Mouse (Mus musculus) forebrain, embryonic 14.5 days (tissue): ENCODE results near the gene 4930524B15Rik. TPM values are rescaled to one million over a fixed set of nuclear protein-coding genes. Genes with fewer than 3 reads are reported as not detected.
A peak's percentile ranks its signal among the peaks of the same experiment; 100 is the strongest.
"Not testable (repeated sequence)": the region's sequence is repeated elsewhere in the genome, so short reads cannot be mapped to it uniquely, and the experiment has no call there.

Experiments
- ATAC-seq: fragments of 200-750 bp; cut with Nextera tagmentation; 2 replicates; pipeline ENCODE4 v1.8.0; 2017; ENCODE audit warnings: mild to moderate bottlenecking, moderate library complexity
- DNase-seq: peaks from one replicate; pipeline ENCODE4 v3.0.0-alpha.2; 2015; ENCODE audit warnings: low spot score
- H3K27ac ChIP-seq: fragments of 300-500 bp; sonication (generic); 2 replicates; pipeline ENCODE4 v1.5.1; 2014; ENCODE audit warnings: low read depth, mild to moderate bottlenecking, control low read depth, low read length, moderate library complexity
- H3K27me3 ChIP-seq: fragments of 300-500 bp; sonication (generic); replicated peaks from 2 replicates; pipeline ENCODE4 v1.6.1; 2014; ENCODE audit warnings: low read length, control low read depth, mixed read lengths; ENCODE audit not compliant: control insufficient read depth, insufficient read depth
- H3K36me3 ChIP-seq: fragments of 300-500 bp; sonication (generic); 2 replicates; pipeline ENCODE4 v1.6.1; 2014; ENCODE audit warnings: low read length, control low read depth; ENCODE audit not compliant: control insufficient read depth, insufficient read depth
- H3K4me1 ChIP-seq: fragments of 300-500 bp; sonication (generic); 2 replicates; pipeline ENCODE4 v1.6.1; 2014; ENCODE audit warnings: antibody characterized with exemption, low read length, control low read depth; ENCODE audit not compliant: control insufficient read depth, insufficient read depth
- H3K4me2 ChIP-seq: fragments of 300-500 bp; sonication (generic); 2 replicates; pipeline ENCODE4 v1.6.1; 2014; ENCODE audit warnings: mild to moderate bottlenecking, control low read depth, low read length
- H3K4me3 ChIP-seq: fragments of 300-500 bp; sonication (generic); 2 replicates; pipeline ENCODE4 v1.5.1; 2014; ENCODE audit warnings: low read depth, low read length, control low read depth
- H3K9ac ChIP-seq: fragments of 300-500 bp; sonication (generic); 2 replicates; pipeline ENCODE4 v1.6.1; 2014; ENCODE audit warnings: mild to moderate bottlenecking, low read length, control low read depth, moderate library complexity
- H3K9me3 ChIP-seq: fragments of 300-500 bp; sonication (generic); replicated peaks from 2 replicates; pipeline ENCODE4 v1.6.1; 2016; ENCODE audit warnings: low read length, control low read depth, mixed read lengths; ENCODE audit not compliant: control insufficient read depth
- WGBS: fragments of 180-500 bp; shearing (Covaris S2); extraction: QIAGEN DNeasy Blood & Tissue Kit; methylation state at CpG from one replicate; pipeline ENCODE4 v1.1.7; 2014; 5-methylcytosine and 5-hydroxymethylcytosine counted together
- polyA plus RNA-seq: library from polyadenylated mRNA; unstranded; fragments of >200 nt; fragmentation: Nextera tagmentation; extraction: Ambion mirVana; gene quantifications from 2 replicates; pipeline ENCODE4 v1.2.1, GENCODE M21; 2014

Gene 4930524B15Rik
- polyA plus RNA-seq, 1 experiment from 2014 or later, result 0.25 TPM

GRCm38 (mm10) chr11:32008049-32008448 is 42.7 kb downstream of the 4930524B15Rik start:
- not testable (repeated sequence) for H3K9ac ChIP-seq, H3K27ac ChIP-seq, H3K4me2 ChIP-seq, ATAC-seq, H3K4me3 ChIP-seq, H3K27me3 ChIP-seq, DNase-seq
- H3K36me3 ChIP-seq, result peaks cover 55% of the 10 kb centered on the region
- peaks cover 10% of the 10 kb centered on the region for H3K9me3 ChIP-seq
- 93% methylated on average over 3 of the region's 3 CpGs for WGBS
- H3K4me1 ChIP-seq, result peaks cover 45% of the 10 kb centered on the region

GRCm38 (mm10) chr11:32008852-32009251 is 43.5 kb downstream of the 4930524B15Rik start:
- H3K36me3 ChIP-seq, result peaks cover 48% of the 10 kb centered on the region
- H3K4me2 ChIP-seq, result peak overlapping the region; percentile 41
- H3K4me1 ChIP-seq, result peaks cover 37% of the 10 kb centered on the region
- H3K4me3 ChIP-seq, result 0 out of 2 replicates have a peak overlapping the region, but pooled peaks have one; percentile 8
- WGBS, result 78% methylated on average over 3 of the region's 3 CpGs
- no peaks in the 10 kb centered on the region for H3K27me3 ChIP-seq
- no peak for DNase-seq
- H3K27ac ChIP-seq, result peak overlapping the region; percentile 91; the same call in 1 of the 2 replicates
- H3K9ac ChIP-seq, result 0 out of 2 replicates have a peak overlapping the region, but pooled peaks have one; percentile 10
- ATAC-seq, result no peak
- H3K9me3 ChIP-seq, result peaks cover 10% of the 10 kb centered on the region

GRCm38 (mm10) chr11:32009961-32010662 is 44.7 kb downstream of the 4930524B15Rik start:
- H3K9ac ChIP-seq, result peak overlapping the region; percentile 13; the same call in 1 of the 2 replicates
- H3K4me2 ChIP-seq, result peak overlapping the region; percentile 41
- peaks cover 36% of the 10 kb centered on the region for H3K4me1 ChIP-seq
- H3K27me3 ChIP-seq, result no peaks in the 10 kb centered on the region
- peak overlapping the region; percentile 91 for H3K27ac ChIP-seq
- H3K4me3 ChIP-seq, result peak overlapping the region; percentile 10; the same call in 1 of the 2 replicates
- peak; percentile 75 for ATAC-seq
- peaks cover 39% of the 10 kb centered on the region for H3K36me3 ChIP-seq
- peak; percentile 81 for DNase-seq
- peaks cover 10% of the 10 kb centered on the region for H3K9me3 ChIP-seq
- WGBS, result 4% methylated on average over 13 of the region's 13 CpGs

GRCm38 (mm10) chr11:32010663-32010970 is 45.2 kb downstream of the 4930524B15Rik start:
- DNase-seq (no peak), ATAC-seq (peak; percentile 49)
- Histone ChIP-seq H3K4me2 (peak overlapping the region; percentile 41), H3K4me3 (no peak overlapping the region), H3K9ac (no peak overlapping the region), H3K4me1 (peaks cover 36% of the 10 kb centered on the region), H3K9me3 (peaks cover 10% of the 10 kb centered on the region), H3K27ac (peak overlapping the region; percentile 91; the same call in 1 of the 2 replicates), H3K27me3 (no peaks in the 10 kb centered on the region), H3K36me3 (peaks cover 34% of the 10 kb centered on the region)
- WGBS, result 39% methylated on average over 5 of the region's 5 CpGs

- peak overlapping the region; percentile 7; the same call in 1 of the 2 replicates for H3K4me2 ChIP-seq
- peaks cover 4% of the 10 kb centered on the region; the same call in 1 of the 2 replicates for H3K9me3 ChIP-seq
- peak overlapping the region; percentile 15; the same call in 1 of the 2 replicates for H3K27ac ChIP-seq
- no peaks in the 10 kb centered on the region for H3K27me3 ChIP-seq
- peaks cover 45% of the 10 kb centered on the region for H3K4me1 ChIP-seq
- ATAC-seq (no peak), DNase-seq (peak; percentile 36)
- no peak overlapping the region for H3K9ac ChIP-seq
- peaks cover 26% of the 10 kb centered on the region for H3K36me3 ChIP-seq
- WGBS, result 79% methylated on average over 9 of the region's 9 CpGs
- H3K4me3 ChIP-seq, result no peak overlapping the region
Observed at GRCm38 (mm10) chr11:32011867-32012603, 46.6 kb downstream of the 4930524B15Rik start.

- Histone ChIP-seq H3K4me3 (no peak overlapping the region), H3K27me3 (no peaks in the 10 kb centered on the region), H3K36me3 (peaks cover 25% of the 10 kb centered on the region), H3K9me3 (no peaks in the 10 kb centered on the region), H3K4me2 (no peak overlapping the region), H3K4me1 (peaks cover 54% of the 10 kb centered on the region), H3K9ac (no peak overlapping the region), H3K27ac (no peak overlapping the region)
- no peak for ATAC-seq
- 91% methylated on average over 4 of the region's 4 CpGs for WGBS
- no peak for DNase-seq
Observed at GRCm38 (mm10) chr11:32013014-32013427, 47.6 kb downstream of the 4930524B15Rik start.

- WGBS, result 92% methylated on average over 1 of the region's 1 CpGs
- no peak for ATAC-seq
- H3K27ac ChIP-seq, result no peak overlapping the region
Observed at GRCm38 (mm10) chr11:32013561-32013960, 48.2 kb downstream of the 4930524B15Rik start.

GRCm38 (mm10) chr11:32018201-32018600 is 52.8 kb downstream of the 4930524B15Rik start:
- H3K4me1 ChIP-seq, result peaks cover 54% of the 10 kb centered on the region
- no peak overlapping the region for H3K4me3 ChIP-seq
- no peak overlapping the region for H3K4me2 ChIP-seq
- no peak; the same call in 1 of the 2 replicates for ATAC-seq
- no peaks in the 10 kb centered on the region for H3K27me3 ChIP-seq
- WGBS, result 35% methylated on average over 4 of the region's 4 CpGs
- H3K9me3 ChIP-seq, result no peaks in the 10 kb centered on the region
- peak overlapping the region; percentile 13; the same call in 1 of the 2 replicates for H3K9ac ChIP-seq
- peaks cover 50% of the 10 kb centered on the region for H3K36me3 ChIP-seq
- H3K27ac ChIP-seq, result peak overlapping the region; percentile 64
- DNase-seq, result no peak

More at GRCm38 (mm10) chr11:32013561-32013960, 48.2 kb downstream of the 4930524B15Rik start:
- H3K27me3 ChIP-seq, result no peaks in the 10 kb centered on the region
- H3K4me3 ChIP-seq, result no peak overlapping the region
- DNase-seq, result no peak
- H3K4me2 ChIP-seq, result no peak overlapping the region
- peaks cover 31% of the 10 kb centered on the region for H3K36me3 ChIP-seq
- no peak overlapping the region for H3K9ac ChIP-seq
- H3K9me3 ChIP-seq, result no peaks in the 10 kb centered on the region
- H3K4me1 ChIP-seq, result peaks cover 60% of the 10 kb centered on the region
